ENCODE assay signal across 18 mouse cellular contexts in the genomic region with DNA sequence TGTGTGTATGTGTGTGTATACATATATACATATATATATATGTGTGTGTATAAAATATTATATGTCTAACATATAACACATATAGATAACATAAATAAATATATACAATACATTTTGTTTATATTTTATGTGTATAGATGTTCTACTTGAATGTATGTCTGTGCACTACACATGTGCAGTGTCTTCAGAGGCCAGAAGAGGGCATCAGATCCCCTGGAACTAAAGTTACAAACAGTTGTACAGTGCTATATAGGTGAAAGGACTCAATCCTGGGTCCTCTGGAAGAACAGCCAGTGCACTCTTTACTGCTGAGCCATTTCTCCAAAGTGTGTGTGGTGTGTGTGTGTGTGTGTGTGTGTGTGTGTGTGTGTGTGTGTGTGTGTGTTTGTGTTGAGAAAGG. TPM values are rescaled to one million over a fixed set of nuclear protein-coding genes. Genes with fewer than 3 reads are reported as not detected.
DNase-seq lines count a peak whose midpoint lies in the region; ATAC-seq and TF ChIP-seq lines count a peak whose summit lies in the region.
"Had no signal": no experiment of that assay in that cellular context is flagged by ENCODE, and none has a peak within 500 bp of the region (broad histone marks: within the 10 kb centered on the region; RNA-seq: fewer than 3 reads in every experiment).

No protein-coding gene starts in this region.

- H3K36me3 ChIP-seq in heart, adult 2 months (ENCODE audit: control insufficient read depth, insufficient read depth, low read length): peaks cover 6% of the 10 kb centered on the region
- H3K36me3 ChIP-seq in heart, embryonic 12.5 days: peaks cover 73% of the 10 kb centered on the region
- peaks cover 21% of the 10 kb centered on the region for H3K36me3 ChIP-seq in forebrain, embryonic 16.5 days (ENCODE audit: control insufficient read depth, insufficient read depth)

- H3K79me2 ChIP-seq in heart, adult 2 months (replicated peaks; ENCODE audit: control insufficient read depth, insufficient read depth, low read length): no peaks in the 10 kb centered on the region

- TF ChIP-seq EP300 in heart, adult 2 months (IDR thresholded peaks at IDR 0.05; ENCODE audit: insufficient read depth, low read depth, low read length): no peak

- no peak for ATAC-seq in heart, embryonic 12.5 days (ENCODE audit: insufficient number of reproducible peaks, low FRiP score)
- no peak for ATAC-seq in forebrain, embryonic 16.5 days

- TF ChIP-seq CTCF in heart, adult 2 months (IDR thresholded peaks at IDR 0.05): peak; percentile 51
- TF ChIP-seq CTCF in lung, adult 2 months (IDR thresholded peaks at IDR 0.05; ENCODE audit: insufficient read depth, low read length): 0 out of 2 replicates have a peak, but pooled peaks have one; percentile 3

- no peak overlapping the region for H3K9ac ChIP-seq in heart, adult 2 months (ENCODE audit: low read depth, low read length)
- no peak overlapping the region for H3K9ac ChIP-seq in heart, embryonic 12.5 days
- no peak overlapping the region for H3K9ac ChIP-seq in forebrain, embryonic 16.5 days (replicated peaks; ENCODE audit: low read depth, low read length)
- H3K9ac ChIP-seq: forebrain, embryonic 12.5 days; lung, embryonic 15.5 days; stomach, embryonic 15.5 days had no signal

- no peak overlapping the region for H3K4me2 ChIP-seq in heart, embryonic 12.5 days
- H3K4me2 ChIP-seq in forebrain, embryonic 16.5 days (ENCODE audit: low read length): no peak overlapping the region
- H3K4me2 ChIP-seq: forebrain, embryonic 12.5 days; lung, embryonic 15.5 days; stomach, embryonic 15.5 days had no signal

- H3K4me1 ChIP-seq in heart, adult 2 months (ENCODE audit: control insufficient read depth, insufficient read depth, low read length): no peaks in the 10 kb centered on the region
- H3K4me1 ChIP-seq in heart, embryonic 12.5 days (replicated peaks): no peaks in the 10 kb centered on the region
- no peaks in the 10 kb centered on the region for H3K4me1 ChIP-seq in lung, adult 2 months (ENCODE audit: control insufficient read depth, insufficient read depth, low read length)
- H3K4me1 ChIP-seq in forebrain, embryonic 16.5 days (replicated peaks; ENCODE audit: control insufficient read depth, insufficient read depth, low read length): no peaks in the 10 kb centered on the region
- H3K4me1 ChIP-seq: forebrain, embryonic 12.5 days; limb, embryonic 10.5 days; lung, embryonic 15.5 days; stomach, embryonic 15.5 days had no signal

- no peaks in the 10 kb centered on the region for H3K9me3 ChIP-seq in heart, embryonic 12.5 days (replicated peaks)
- H3K9me3 ChIP-seq in forebrain, embryonic 16.5 days (ENCODE audit: control insufficient read depth, low read length): no peaks in the 10 kb centered on the region
- H3K9me3 ChIP-seq: forebrain, embryonic 12.5 days; limb, embryonic 10.5 days; lung, embryonic 15.5 days; stomach, embryonic 15.5 days had no signal

- no peak for TF ChIP-seq POLR2A in heart, adult 2 months (IDR thresholded peaks at IDR 0.05; ENCODE audit: insufficient read depth, low read depth, low read length)
- no peak for TF ChIP-seq POLR2A in lung, adult 2 months (IDR thresholded peaks at IDR 0.05; ENCODE audit: borderline replicate concordance, extremely low read depth, low read depth, low read length)

- no peak overlapping the region for H3K27ac ChIP-seq in heart, adult 2 months
- no peak overlapping the region for H3K27ac ChIP-seq in heart, embryonic 12.5 days (ENCODE audit: poor library complexity, severe bottlenecking)
- no peak overlapping the region for H3K27ac ChIP-seq in forebrain, embryonic 16.5 days (ENCODE audit: low read length)
- H3K27ac ChIP-seq: forebrain, embryonic 12.5 days; limb, embryonic 10.5 days; lung, embryonic 15.5 days; stomach, embryonic 15.5 days had no signal

- DNase-seq in heart, adult 2 months: no peak
- no peak for DNase-seq in lung, adult 2 months
- no peak for DNase-seq in lung, postnatal 14 days
- DNase-seq in A20 (ENCODE audit: low read depth, low spot score) (peak; percentile 20), ZHBTc4 (ENCODE audit: low read depth, low spot score) (peak; percentile 39)
- DNase-seq in ovary, postnatal 14 days (ENCODE audit: low spot score): no peak
- DNase-seq: adrenal gland, adult 2 months; cerebellum, adult 18-20 months; heart, adult 11 months; kidney, adult 11 months; kidney, postnatal 25 days; thymus, postnatal 36 days had no signal

- H3K4me3 ChIP-seq in heart, adult 2 months: no peak overlapping the region
- no peak overlapping the region for H3K4me3 ChIP-seq in heart, embryonic 12.5 days
- H3K4me3 ChIP-seq in lung, adult 2 months (replicated peaks; ENCODE audit: extremely low read depth, low read depth, low read length): no peak overlapping the region
- no peak overlapping the region for H3K4me3 ChIP-seq in forebrain, embryonic 16.5 days (replicated peaks; ENCODE audit: low read length)
- H3K4me3 ChIP-seq: forebrain, embryonic 12.5 days; limb, embryonic 10.5 days; lung, embryonic 15.5 days; stomach, embryonic 15.5 days had no signal

- H3K27me3 ChIP-seq in heart, adult 2 months (ENCODE audit: control insufficient read depth, insufficient read depth, low read length): no peaks in the 10 kb centered on the region
- no peaks in the 10 kb centered on the region for H3K27me3 ChIP-seq in heart, embryonic 12.5 days (replicated peaks)
- no peaks in the 10 kb centered on the region for H3K27me3 ChIP-seq in forebrain, embryonic 16.5 days (replicated peaks; ENCODE audit: control insufficient read depth, insufficient read depth, low read length)
- H3K27me3 ChIP-seq: forebrain, embryonic 12.5 days; lung, embryonic 15.5 days; stomach, embryonic 15.5 days had no signal

- intact Hi-C loops in heart, adult 2 months (cut with DNase I): no loop called here

RNA-seq across cellular contexts. Expression of a gene that starts 20.1 kb away (rescaled TPM):
- total RNA-seq in heart, adult 2 months (2021): 10 to 100 TPM; 13.0 to 14.8 TPM
- 11.2 and 17.8 TPM in 2 replicates for polyA plus RNA-seq in heart, adult 2 months (2012; rRNA removed)
- 36.7 and 37.2 TPM in 2 replicates for polyA plus RNA-seq in heart, embryonic 12.5 days (2016; fragmentation: Nextera tagmentation; extraction: Ambion mirVana)
- polyA plus RNA-seq in lung, adult 2 months (2012; rRNA removed): 23.2 and 25.6 TPM in 2 replicates
- polyA plus RNA-seq in forebrain, embryonic 16.5 days (2015; fragmentation: Nextera tagmentation; extraction: Ambion mirVana): 29.8 and 33.3 TPM in 2 replicates

RNA-seq across cellular contexts. Expression of a gene that starts 21.7 kb away (rescaled TPM):
- 10 to 100 TPM; 24.2 to 24.3 TPM for total RNA-seq in heart, adult 2 months (2021)
- 27.5 and 47.0 TPM in 2 replicates for polyA plus RNA-seq in heart, adult 2 months (2012; rRNA removed)
- 77.9 and 83.9 TPM in 2 replicates for polyA plus RNA-seq in heart, embryonic 12.5 days (2016; fragmentation: Nextera tagmentation; extraction: Ambion mirVana)
- polyA plus RNA-seq in lung, adult 2 months (2012; rRNA removed): 44.1 and 73.2 TPM in 2 replicates
- polyA plus RNA-seq in forebrain, embryonic 16.5 days (2015; fragmentation: Nextera tagmentation; extraction: Ambion mirVana): 80.4 and 89.3 TPM in 2 replicates

RNA-seq across cellular contexts. Expression of a gene that starts 48.6 kb away (rescaled TPM):
- total RNA-seq in heart, adult 2 months (2021): 10 to 100 TPM; 51.6 to 52.8 TPM
- 9.4 and 17.3 TPM in 2 replicates for polyA plus RNA-seq in heart, adult 2 months (2012; rRNA removed)
- 146 and 152 TPM in 2 replicates for polyA plus RNA-seq in heart, embryonic 12.5 days (2016; fragmentation: Nextera tagmentation; extraction: Ambion mirVana)
- 3.7 and 6.0 TPM in 2 replicates for polyA plus RNA-seq in lung, adult 2 months (2012; rRNA removed)
- 155 and 178 TPM in 2 replicates for polyA plus RNA-seq in forebrain, embryonic 16.5 days (2015; fragmentation: Nextera tagmentation; extraction: Ambion mirVana)

Comparison
In these comparisons a context has a peak if more than half of its experiments do, and no peak if none do; other contexts are left out.
1. DNase-seq: peak in A20 (single experiment) and ZHBTc4 (single experiment); none in heart, adult 2 months (0 of 2), lung, adult 2 months (single experiment), lung, postnatal 14 days (single experiment) and ovary, postnatal 14 days (single experiment).